Mouse (Mus musculus): ENCODE measurements around the gene 4930407I10Rik.

Gene 4930407I10Rik

GRCm38 (mm10) chr15:82052544-82052943 lies 6.4 kb upstream of the 4930407I10Rik start:
- DNase-seq (ENCODE audit: low read depth), result peak; percentile 63

- no peak for DNase-seq (ENCODE audit: low read depth)
Observed at GRCm38 (mm10) chr15:82063909-82064308, 5.0 kb downstream of the 4930407I10Rik start.

- DNase-seq (ENCODE audit: low read depth), result peak; percentile 88
Observed at GRCm38 (mm10) chr15:82065511-82065910, 6.6 kb downstream of the 4930407I10Rik start.

GRCm38 (mm10) chr15:82069898-82070297 lies 10.9 kb downstream of the 4930407I10Rik start, which contains the start of gene Mei1:
Mei1 (plus strand) TSS chr15:82069996.
- DNase-seq (ENCODE audit: low read depth), result no peak

GRCm38 (mm10) chr15:82071816-82072469 lies 13.0 kb downstream of the 4930407I10Rik start:
- DNase-seq (ENCODE audit: low read depth), result no peak

GRCm38 (mm10) chr15:82073490-82073889 lies 14.5 kb downstream of the 4930407I10Rik start:
- DNase-seq (ENCODE audit: low read depth), result no peak

- peak; percentile 56 for DNase-seq (ENCODE audit: low read depth)
Observed at GRCm38 (mm10) chr15:82079883-82080282, 20.9 kb downstream of the 4930407I10Rik start.

- DNase-seq (ENCODE audit: low read depth), result peak; percentile 58
Observed at GRCm38 (mm10) chr15:82081161-82081560, 22.2 kb downstream of the 4930407I10Rik start.

- no peak for DNase-seq (ENCODE audit: low read depth)
Observed at GRCm38 (mm10) chr15:82085606-82086005, 26.7 kb downstream of the 4930407I10Rik start.

GRCm38 (mm10) chr15:82086131-82086530 lies 27.2 kb downstream of the 4930407I10Rik start:
- peak; percentile 27 for DNase-seq (ENCODE audit: low read depth)

GRCm38 (mm10) chr15:82087266-82087665 lies 28.3 kb downstream of the 4930407I10Rik start:
- no peak for DNase-seq (ENCODE audit: low read depth)

GRCm38 (mm10) chr15:82091061-82091460 lies 32.1 kb downstream of the 4930407I10Rik start:
- DNase-seq (ENCODE audit: low read depth), result peak; percentile 61

GRCm38 (mm10) chr15:82106953-82107555 lies 48.1 kb downstream of the 4930407I10Rik start:
- DNase-seq (ENCODE audit: low read depth), result peak; percentile 80

Measured in NIH3T3 (cell line).